Mouse (Mus musculus) liver, adult 2 months (tissue): ENCODE data around the gene Cubn.

Experiments used
- CTCF ChIP-seq: fragments of 200-500 bp; IDR thresholded peaks from 2 replicates; pipeline ENCODE4 v1.5.1; 2011; ENCODE audit warnings: low read depth, low read length, control low read depth
- POLR2A ChIP-seq: fragments of 200-500 bp; IDR thresholded peaks from 2 replicates; pipeline ENCODE4 v1.6.1; 2011; ENCODE audit warnings: low read length, control low read depth; ENCODE audit not compliant: insufficient read depth; ENCODE audit errors: extremely low read depth

- no peak for TF ChIP-seq POLR2A
- TF ChIP-seq CTCF: no peak
Measured at GRCm38 (mm10) chr2:13480744-13481143, 10.9 kb downstream of the Cubn start.
